Mouse (Mus musculus) MEL (cell line): Measurements from ENCODE around the gene Zfp575. TPM values are rescaled to one million over a fixed set of nuclear protein-coding genes. Genes with fewer than 3 reads are reported as not detected.

Experiments used
- DNase-seq: peaks from one replicate; pipeline ENCODE4 v3.0.0; 2011; ENCODE audit warnings: low read depth, low spot score
- H3K27ac ChIP-seq: 2 replicates; pipeline ENCODE4 v1.5.1; 2012; ENCODE audit warnings: low read depth, mild to moderate bottlenecking, control low read depth, low read length, moderate library complexity; ENCODE audit not compliant: control insufficient read depth
- H3K27me3 ChIP-seq, 2 experiments: fragments of 150-350 bp in 1 of 2; sonication (generic) in 1 of 2; 2 replicates each; pipeline ENCODE4 v1.6.1; 2012; ENCODE audit warnings: low read length in 2 of 2, mild to moderate bottlenecking in 2 of 2, improper control_type of control experiment in 1 of 2, moderate library complexity in 1 of 2; ENCODE audit not compliant: insufficient read depth in 2 of 2, control insufficient read depth in 1 of 2
- H3K36me3 ChIP-seq, 2 experiments: 2 replicates each; pipeline ENCODE4 v1.6.1; 2012 to 2014; ENCODE audit warnings: low read length in 2 of 2, improper control_type of control experiment in 1 of 2, inconsistent platforms in 1 of 2, mild to moderate bottlenecking in 1 of 2; ENCODE audit not compliant: insufficient read depth in 2 of 2, control insufficient read depth in 1 of 2
- H3K4me1 ChIP-seq, 2 experiments: fragments of 150-350 bp in 1 of 2; sonication (generic) in 1 of 2; 2 replicates each; pipeline ENCODE4 v1.6.1; 2012; ENCODE audit warnings: low read length in 2 of 2, improper control_type of control experiment in 1 of 2, mild to moderate bottlenecking in 1 of 2; ENCODE audit not compliant: insufficient read depth in 2 of 2, control insufficient read depth in 1 of 2
- H3K4me3 ChIP-seq, 2 experiments: fragments of 150-350 bp in 1 of 2; sonication (generic) in 1 of 2; 2 replicates each; pipeline ENCODE4 v1.5.1; 2012; ENCODE audit warnings: low read depth in 2 of 2, low read length in 2 of 2, mild to moderate bottlenecking in 2 of 2, moderate library complexity in 2 of 2, control low read depth in 1 of 2, improper control_type of control experiment in 1 of 2; ENCODE audit not compliant: control insufficient read depth in 1 of 2, insufficient read depth in 1 of 2
- H3K79me2 ChIP-seq: 2 replicates; pipeline ENCODE4 v1.6.1; 2012; ENCODE audit warnings: mild to moderate bottlenecking, low read length, moderate library complexity; ENCODE audit not compliant: control insufficient read depth, poor library complexity, insufficient read depth
- H3K9ac ChIP-seq: 2 replicates; pipeline ENCODE4 v1.6.1; 2012; ENCODE audit warnings: low read depth, mild to moderate bottlenecking, control low read depth, low read length, moderate library complexity; ENCODE audit not compliant: control insufficient read depth, poor library complexity, severe bottlenecking
- H3K9me3 ChIP-seq: fragments of 150-350 bp; sonication (generic); replicated peaks from 2 replicates; pipeline ENCODE4 v1.6.1; 2012; ENCODE audit warnings: mild to moderate bottlenecking, low read length, improper control_type of control experiment, moderate library complexity; ENCODE audit not compliant: insufficient read depth
- CHD2 ChIP-seq: IDR thresholded peaks from 2 replicates; pipeline ENCODE4 v1.6.1; 2011; ENCODE audit warnings: low read length, improper control_type of control experiment
- CTCF ChIP-seq, 3 experiments: IDR thresholded peaks in 2 of 3; conservative IDR thresholded peaks in 1 of 3; 2 replicates each; pipeline ENCODE4 v1.5.1; 2011 to 2012; ENCODE audit warnings: low read length in 3 of 3, low read depth in 2 of 3, mild to moderate bottlenecking in 2 of 3, improper control_type of control experiment in 1 of 3, inconsistent platforms in 1 of 3, mixed read lengths in 1 of 3, moderate library complexity in 1 of 3; ENCODE audit not compliant: control insufficient read depth in 1 of 3, insufficient read depth in 1 of 3, poor library complexity in 1 of 3, severe bottlenecking in 1 of 3
- EP300 ChIP-seq, 2 experiments: IDR thresholded peaks; 2 replicates each; pipeline ENCODE4 v1.6.1; 2011; ENCODE audit warnings: improper control_type of control experiment in 2 of 2, low read length in 2 of 2, low read depth in 1 of 2, mild to moderate bottlenecking in 1 of 2
- GABPA ChIP-seq: IDR thresholded peaks from 2 replicates; pipeline ENCODE4 v1.6.1; 2012; ENCODE audit warnings: low read depth, mild to moderate bottlenecking, inconsistent platforms, low read length, improper control_type of control experiment, moderate library complexity
- KAT2A ChIP-seq: conservative IDR thresholded peaks from 2 replicates; pipeline ENCODE4 v1.6.1; 2012; ENCODE audit warnings: low read depth, low read length, improper control_type of control experiment, inconsistent platforms
- MAFK ChIP-seq: IDR thresholded peaks from 2 replicates; pipeline ENCODE4 v1.6.1; 2011; ENCODE audit warnings: low read depth, mild to moderate bottlenecking, low read length, improper control_type of control experiment, borderline replicate concordance
- MEF2A ChIP-seq: IDR thresholded peaks from 2 replicates; pipeline ENCODE4 v1.6.1; 2014; ENCODE audit warnings: low read depth, mild to moderate bottlenecking, inconsistent platforms, low read length, improper control_type of control experiment; ENCODE audit not compliant: poor library complexity, insufficient replicate concordance, severe bottlenecking; ENCODE audit errors: extremely low read depth
- MYC ChIP-seq: IDR thresholded peaks from 2 replicates; pipeline ENCODE4 v1.6.1; 2011; ENCODE audit warnings: low read depth, mild to moderate bottlenecking, low read length, improper control_type of control experiment, moderate library complexity
- NRF1 ChIP-seq: IDR thresholded peaks from 2 replicates; pipeline ENCODE4 v1.6.1; 2014; ENCODE audit warnings: low read depth, mild to moderate bottlenecking, inconsistent platforms, low read length, improper control_type of control experiment, moderate library complexity; ENCODE audit not compliant: poor library complexity, insufficient read depth, severe bottlenecking
- POLR2A ChIP-seq, 2 experiments: IDR thresholded peaks; 2 replicates each; pipeline ENCODE4 v1.6.1; 2011 to 2012; ENCODE audit warnings: low read length in 2 of 2, mild to moderate bottlenecking in 2 of 2, control low read depth in 1 of 2, improper control_type of control experiment in 1 of 2, low read depth in 1 of 2, moderate library complexity in 1 of 2; ENCODE audit not compliant: control insufficient read depth in 1 of 2, insufficient read depth in 1 of 2, poor library complexity in 1 of 2
- POLR2AphosphoS2 ChIP-seq: IDR thresholded peaks from 2 replicates; pipeline ENCODE4 v1.6.1; 2011; ENCODE audit warnings: low read length, improper control_type of control experiment
- RAD21 ChIP-seq: IDR thresholded peaks from 2 replicates; pipeline ENCODE4 v1.6.1; 2011; ENCODE audit warnings: mild to moderate bottlenecking, low read depth, low read length, improper control_type of control experiment
- SIN3A ChIP-seq: IDR thresholded peaks from 2 replicates; pipeline ENCODE4 v1.6.1; 2012; ENCODE audit warnings: low read length, improper control_type of control experiment, inconsistent platforms
- SMC3 ChIP-seq: IDR thresholded peaks from 2 replicates; pipeline ENCODE4 v1.6.1; 2011; ENCODE audit warnings: low read depth, low read length, improper control_type of control experiment
- TBP ChIP-seq: IDR thresholded peaks from 2 replicates; pipeline ENCODE4 v1.8.0; 2011; ENCODE audit warnings: low read depth, low read length, improper control_type of control experiment
- UBTF ChIP-seq: IDR thresholded peaks from 2 replicates; pipeline ENCODE4 v1.6.1; 2012; ENCODE audit warnings: low read depth, mild to moderate bottlenecking, inconsistent platforms, low read length, improper control_type of control experiment, moderate library complexity, borderline replicate concordance; ENCODE audit not compliant: insufficient read depth
- USF1 ChIP-seq: IDR thresholded peaks from 2 replicates; pipeline ENCODE4 v1.6.1; 2014; ENCODE audit warnings: low read depth, mild to moderate bottlenecking, inconsistent platforms, low read length, improper control_type of control experiment, moderate library complexity
- USF2 ChIP-seq, 2 experiments: IDR thresholded peaks; 2 replicates each; pipeline ENCODE4 v1.6.1; 2011 to 2012; ENCODE audit warnings: improper control_type of control experiment in 2 of 2, low read length in 2 of 2, borderline replicate concordance in 1 of 2, inconsistent platforms in 1 of 2, low read depth in 1 of 2, mild to moderate bottlenecking in 1 of 2; ENCODE audit not compliant: insufficient read depth in 1 of 2
- polyA plus RNA-seq, 2 experiments: library from polyadenylated mRNA; stranded (reverse) in 1 of 2; unstranded in 1 of 2; fragments of >175 nt in 1 of 2; fragments of >200 nt in 1 of 2; gene quantifications; 2 replicates each; pipeline versions ENCODE4 v1.2.1 to v1.2.4; 2012; ENCODE audit warnings: low replicate concordance in 2 of 2, low read depth in 1 of 2; ENCODE audit not compliant: insufficient read length in 2 of 2, insufficient read depth in 1 of 2, missing spikeins in 1 of 2
- total RNA-seq: library from RNA; depleted of rRNA; stranded (reverse); fragments of 300-350 nt; gene quantifications from 2 replicates; pipeline ENCODE4 v1.2.3, GENCODE M21; 2012

Gene Zfp575
- total and polyA plus RNA-seq, 3 experiments: 0.50 to 0.58 TPM; not detected in 1

- H3K36me3 ChIP-seq: no peaks in the 10 kb centered on the region
- DNase-seq: peak; percentile 57
- no peaks in the 10 kb centered on the region for H3K27me3 ChIP-seq
- peak overlapping the region; percentile 90 for H3K9ac ChIP-seq
- TF ChIP-seq SMC3 (no peak), MEF2A (no peak), USF1 (no peak), NRF1 (no peak)
- no peaks in the 10 kb centered on the region for H3K4me1 ChIP-seq
- H3K9me3 ChIP-seq: no peaks in the 10 kb centered on the region
- H3K4me3 ChIP-seq: peak overlapping the region; percentile 85 to 90
- no peaks in the 10 kb centered on the region; the same call in 1 of the 2 replicates for H3K79me2 ChIP-seq
- peak overlapping the region; percentile 98 for H3K27ac ChIP-seq
These were observed 9.6 kb downstream of the Zfp575 start for GRCm38 (mm10) chr7:24577811-24578210.

GRCm38 (mm10) chr7:24574224-24574796 lies 13.1 kb downstream of the Zfp575 start:
- H3K79me2 ChIP-seq: no peaks in the 10 kb centered on the region; the same call in 1 of the 2 replicates
- no peak overlapping the region for H3K9ac ChIP-seq
- no peaks in the 10 kb centered on the region for H3K9me3 ChIP-seq
- H3K4me3 ChIP-seq: no peak overlapping the region
- DNase-seq: no peak
- H3K27me3 ChIP-seq: no peaks in the 10 kb centered on the region
- no peaks in the 10 kb centered on the region for H3K4me1 ChIP-seq
- no peak for TF ChIP-seq MYC
- no peak for TF ChIP-seq CTCF (IDR thresholded peaks at IDR 0.05 in 2 of 3, conservative IDR thresholded peaks at IDR 0.05 in 1 of 3; ENCODE audit: control insufficient read depth in 1 of 3, insufficient read depth in 1 of 3, low read depth in 2 of 3, low read length in 3 of 3, poor library complexity in 1 of 3, severe bottlenecking in 1 of 3)
- no peak for TF ChIP-seq CHD2
- no peak for TF ChIP-seq TBP
- TF ChIP-seq POLR2A (IDR thresholded peaks at IDR 0.05; ENCODE audit: control insufficient read depth in 1 of 2, insufficient read depth in 1 of 2, low read depth in 1 of 2, low read length in 2 of 2, poor library complexity in 1 of 2): no peak
- no peak for TF ChIP-seq USF2 (IDR thresholded peaks at IDR 0.05; ENCODE audit: borderline replicate concordance in 1 of 2, insufficient read depth in 1 of 2, low read depth in 1 of 2, low read length in 2 of 2)
- TF ChIP-seq KAT2A: no peak
- 0 out of 2 replicates have a peak, but pooled peaks have one; percentile 20 for TF ChIP-seq POLR2AphosphoS2
- no peak overlapping the region for H3K27ac ChIP-seq
- no peaks in the 10 kb centered on the region for H3K36me3 ChIP-seq

GRCm38 (mm10) chr7:24572455-24572854 lies 15.0 kb downstream of the Zfp575 start:
- Histone ChIP-seq H3K9me3 (no peaks in the 10 kb centered on the region), H3K4me3 (no peak overlapping the region), H3K36me3 (no peaks in the 10 kb centered on the region), H3K9ac (no peak overlapping the region), H3K27me3 (no peaks in the 10 kb centered on the region), H3K79me2 (no peaks in the 10 kb centered on the region), H3K27ac (no peak overlapping the region), H3K4me1 (no peaks in the 10 kb centered on the region)
- DNase-seq: peak; percentile 57
- TF ChIP-seq RAD21 (peak; percentile 47), GABPA (no peak), TBP (no peak), MAFK (no peak), EP300 (IDR thresholded peaks at IDR 0.05; ENCODE audit: low read depth in 1 of 2, low read length in 2 of 2) (no peak), SIN3A (no peak), CTCF (IDR thresholded peaks at IDR 0.05 in 2 of 3, conservative IDR thresholded peaks at IDR 0.05 in 1 of 3; ENCODE audit: control insufficient read depth in 1 of 3, insufficient read depth in 1 of 3, low read depth in 2 of 3, low read length in 3 of 3, poor library complexity in 1 of 3, severe bottlenecking in 1 of 3) (peak; percentile 37 to 69 (median 63); a peak in 5 of 6 replicates), SMC3 (peak; percentile 47), UBTF (no peak)
